Mouse (Mus musculus) heart, embryonic 10.5 days (tissue): ENCODE measurements around the gene Myl6b. TPM values are rescaled to one million over a fixed set of nuclear protein-coding genes. Genes with fewer than 3 reads are reported as not detected.
"Not testable (repeated sequence)": the region's sequence is repeated elsewhere in the genome, so short reads cannot be mapped to it uniquely, and the experiment has no call there.

Source experiments
- DNase-seq: peaks from one replicate; pipeline ENCODE4 v3.0.0-alpha.2; 2017; ENCODE audit warnings: low spot score
- H3K27ac ChIP-seq: fragments of 300-500 bp; sonication (generic); 2 replicates; pipeline ENCODE4 v1.5.1; 2016; ENCODE audit warnings: mild to moderate bottlenecking
- H3K27me3 ChIP-seq: fragments of 300-500 bp; sonication (generic); 2 replicates; pipeline ENCODE4 v1.6.1; 2016; ENCODE audit warnings: mild to moderate bottlenecking; ENCODE audit not compliant: poor library complexity, insufficient read depth, severe bottlenecking
- H3K36me3 ChIP-seq: fragments of 300-500 bp; sonication (generic); 2 replicates; pipeline ENCODE4 v1.6.1; 2016; ENCODE audit warnings: mild to moderate bottlenecking, moderate library complexity
- H3K4me1 ChIP-seq: fragments of 300-500 bp; sonication (generic); 2 replicates; pipeline ENCODE4 v1.6.1; 2016; ENCODE audit warnings: mild to moderate bottlenecking
- H3K4me3 ChIP-seq: fragments of 300-500 bp; sonication (generic); 2 replicates; pipeline ENCODE4 v1.5.1; 2016; ENCODE audit warnings: mild to moderate bottlenecking, moderate library complexity
- H3K9me3 ChIP-seq: fragments of 300-500 bp; sonication (generic); 2 replicates; pipeline ENCODE4 v1.6.1; 2016; ENCODE audit warnings: mild to moderate bottlenecking, moderate library complexity
- WGBS: fragments of 180-500 bp; shearing (Covaris S2); methylation state at CpG from one replicate; pipeline ENCODE4 v1.1.7; 2016; 5-methylcytosine and 5-hydroxymethylcytosine counted together
- polyA plus RNA-seq: library from polyadenylated mRNA; unstranded; fragments of >200 nt; fragmentation: Nextera tagmentation; extraction: Ambion mirVana; gene quantifications from 2 replicates; pipeline ENCODE4 v1.2.1, GENCODE M21; 2016

The Myl6b gene
- polyA plus RNA-seq, 1 experiment from 2014 or later, result 3.2 TPM

GRCm38 (mm10) chr10:128496509-128497077, 1.9 kb downstream of the Myl6b start:
- Histone ChIP-seq H3K27ac (peak overlapping the region; percentile 59), H3K4me1 (peaks cover 52% of the 10 kb centered on the region), H3K9me3 (no peaks in the 10 kb centered on the region), H3K4me3 (peak overlapping the region; percentile 15; the same call in 1 of the 2 replicates), H3K36me3 (peaks cover 7% of the 10 kb centered on the region), H3K27me3 (no peaks in the 10 kb centered on the region)
- WGBS, result 48% methylated on average over 6 of the region's 6 CpGs
- DNase-seq, result no peak

GRCm38 (mm10) chr10:128495903-128496302, 2.6 kb downstream of the Myl6b start:
- no peaks in the 10 kb centered on the region for H3K9me3 ChIP-seq
- H3K4me1 ChIP-seq, result peaks cover 59% of the 10 kb centered on the region
- peaks cover 13% of the 10 kb centered on the region for H3K36me3 ChIP-seq
- no peak for DNase-seq
- 82% methylated on average over 4 of the region's 4 CpGs for WGBS
- H3K4me3 ChIP-seq, result peak overlapping the region; percentile 5; the same call in 1 of the 2 replicates
- 0 out of 2 replicates have a peak overlapping the region, but pooled peaks have one; percentile 59 for H3K27ac ChIP-seq
- H3K27me3 ChIP-seq, result no peaks in the 10 kb centered on the region

GRCm38 (mm10) chr10:128495270-128495669, 3.2 kb downstream of the Myl6b start:
- Histone ChIP-seq H3K36me3 (peaks cover 20% of the 10 kb centered on the region), H3K27ac (peak overlapping the region; percentile 96), H3K27me3 (no peaks in the 10 kb centered on the region), H3K4me3 (peak overlapping the region; percentile 89), H3K4me1 (peaks cover 64% of the 10 kb centered on the region), H3K9me3 (no peaks in the 10 kb centered on the region)
- DNase-seq, result no peak
- 81% methylated on average over 2 of the region's 2 CpGs for WGBS

GRCm38 (mm10) chr10:128494667-128495245, 3.7 kb downstream of the Myl6b start:
- Histone ChIP-seq H3K4me3 (peak overlapping the region; percentile 89), H3K4me1 (peaks cover 68% of the 10 kb centered on the region), H3K36me3 (peaks cover 25% of the 10 kb centered on the region), H3K27me3 (no peaks in the 10 kb centered on the region), H3K9me3 (no peaks in the 10 kb centered on the region), H3K27ac (peak overlapping the region; percentile 96)
- no peak for DNase-seq
- WGBS, result 53% methylated on average over 11 of the region's 11 CpGs

- peak; percentile 99 for DNase-seq
- Histone ChIP-seq H3K36me3 (peaks cover 33% of the 10 kb centered on the region), H3K4me1 (peaks cover 68% of the 10 kb centered on the region), H3K27ac (peak within 1 kb of the TSS; percentile 96), H3K9me3 (no peaks in the 10 kb centered on the region), H3K4me3 (peak within 1 kb of the TSS; percentile 89), H3K27me3 (no peaks in the 10 kb centered on the region)
- under 1% methylated on average over 45 of the region's 45 CpGs for WGBS
These were observed 4.5 kb downstream of the Myl6b start, which contains the start of gene Myl6 for GRCm38 (mm10) chr10:128493695-128494666. TSS of gene Myl6 (minus strand) at chr10:128494145.

GRCm38 (mm10) chr10:128493319-128493694, 5.2 kb downstream of the Myl6b start:
- WGBS, result 0% methylated on average over 12 of the region's 12 CpGs
- H3K4me1 ChIP-seq, result peaks cover 69% of the 10 kb centered on the region
- no peaks in the 10 kb centered on the region for H3K9me3 ChIP-seq
- peak overlapping the region; percentile 96 for H3K27ac ChIP-seq
- peak overlapping the region; percentile 89 for H3K4me3 ChIP-seq
- H3K27me3 ChIP-seq, result no peaks in the 10 kb centered on the region
- peaks cover 39% of the 10 kb centered on the region for H3K36me3 ChIP-seq
- no peak for DNase-seq

- peaks cover 45% of the 10 kb centered on the region for H3K36me3 ChIP-seq
- peak overlapping the region; percentile 96 for H3K27ac ChIP-seq
- H3K27me3 ChIP-seq, result no peaks in the 10 kb centered on the region
- WGBS, result 18% methylated on average over 12 of the region's 12 CpGs
- H3K4me1 ChIP-seq, result peaks cover 66% of the 10 kb centered on the region
- peak overlapping the region; percentile 89 for H3K4me3 ChIP-seq
- H3K9me3 ChIP-seq, result no peaks in the 10 kb centered on the region
- DNase-seq, result peak; percentile 92
These were observed 5.7 kb downstream of the Myl6b start for GRCm38 (mm10) chr10:128492633-128493311.

GRCm38 (mm10) chr10:128492051-128492450, 6.4 kb downstream of the Myl6b start:
- H3K4me3 ChIP-seq, result peak overlapping the region; percentile 89
- peak overlapping the region; percentile 96 for H3K27ac ChIP-seq
- not testable (repeated sequence) for H3K27me3 ChIP-seq, H3K9me3 ChIP-seq, DNase-seq
- H3K4me1 ChIP-seq, result peaks cover 61% of the 10 kb centered on the region
- H3K36me3 ChIP-seq, result peaks cover 52% of the 10 kb centered on the region
- WGBS, result 52% methylated on average over 8 of the region's 8 CpGs

GRCm38 (mm10) chr10:128491495-128491894, 7.0 kb downstream of the Myl6b start:
- 21% methylated on average over 6 of the region's 6 CpGs for WGBS
- H3K27me3 ChIP-seq, result no peaks in the 10 kb centered on the region
- peaks cover 56% of the 10 kb centered on the region for H3K36me3 ChIP-seq
- peak overlapping the region; percentile 89 for H3K4me3 ChIP-seq
- no peaks in the 10 kb centered on the region for H3K9me3 ChIP-seq
- H3K27ac ChIP-seq, result peak overlapping the region; percentile 96
- no peak for DNase-seq
- H3K4me1 ChIP-seq, result peaks cover 56% of the 10 kb centered on the region

GRCm38 (mm10) chr10:128490912-128491311, 7.6 kb downstream of the Myl6b start:
- peak overlapping the region; percentile 96 for H3K27ac ChIP-seq
- 31% methylated on average over 5 of the region's 5 CpGs for WGBS
- no peaks in the 10 kb centered on the region for H3K27me3 ChIP-seq
- H3K4me3 ChIP-seq, result peak overlapping the region; percentile 89
- H3K4me1 ChIP-seq, result peaks cover 50% of the 10 kb centered on the region
- no peaks in the 10 kb centered on the region for H3K9me3 ChIP-seq
- DNase-seq, result no peak
- peaks cover 62% of the 10 kb centered on the region for H3K36me3 ChIP-seq

GRCm38 (mm10) chr10:128490232-128490631, 8.3 kb downstream of the Myl6b start:
- Histone ChIP-seq H3K36me3 (peaks cover 68% of the 10 kb centered on the region), H3K4me3 (peak overlapping the region; percentile 36; the same call in 1 of the 2 replicates), H3K9me3 (no peaks in the 10 kb centered on the region), H3K27me3 (no peaks in the 10 kb centered on the region), H3K27ac (peak overlapping the region; percentile 96), H3K4me1 (peaks cover 47% of the 10 kb centered on the region)
- WGBS, result 30% methylated on average over 5 of the region's 5 CpGs
- peak; percentile 86 for DNase-seq

- H3K27ac ChIP-seq, result peak overlapping the region; percentile 96
- H3K9me3 ChIP-seq, result no peaks in the 10 kb centered on the region
- peaks cover 42% of the 10 kb centered on the region for H3K4me1 ChIP-seq
- DNase-seq, result no peak
- peaks cover 71% of the 10 kb centered on the region for H3K36me3 ChIP-seq
- no peaks in the 10 kb centered on the region for H3K27me3 ChIP-seq
- 42% methylated on average over 4 of the region's 4 CpGs for WGBS
- peak overlapping the region; percentile 36 for H3K4me3 ChIP-seq
These were observed 8.7 kb downstream of the Myl6b start for GRCm38 (mm10) chr10:128489785-128490184.
